Mouse (Mus musculus) gastrocnemius, adult 2 months (tissue): ENCODE results near the gene Mpzl1. TPM values are rescaled to one million over a fixed set of nuclear protein-coding genes. Genes with fewer than 3 reads are reported as not detected.

ENCODE experiments used
- DNase-seq: peaks from one replicate; pipeline ENCODE4 v3.0.0; 2022
- H3K27ac ChIP-seq: fragments of 200-600 bp; 2 replicates; pipeline ENCODE4 v1.8.1; 2022; ENCODE audit warnings: mild to moderate bottlenecking
- H3K4me3 ChIP-seq: fragments of 200-600 bp; 2 replicates; pipeline ENCODE4 v1.8.1; 2022; ENCODE audit warnings: mild to moderate bottlenecking, moderate library complexity
- CTCF ChIP-seq: fragments of 200-600 bp; IDR thresholded peaks from 2 replicates; pipeline ENCODE4 v1.8.1; 2022; ENCODE audit warnings: antibody characterized with exemption, mild to moderate bottlenecking, moderate library complexity
- intact Hi-C: fragments of 180-260 bp; cut with DNase I; formaldehyde crosslinking; loops from one replicate; pipeline ENCODE4 v1.15.1; 2025
- total RNA-seq, 2 experiments: library from RNA; stranded (reverse); gene quantifications; 2 replicates each; pipeline ENCODE4 v1.2.3; 2021

Mpzl1 gene
- total RNA-seq, 2 experiments from 2014 or later, result 7.0 to 8.7 TPM

GRCm38 (mm10) chr1:165583529-165584184, 50.7 kb downstream of the Mpzl1 start:
- intact Hi-C loops, result loop anchor here (1.0 to 5.0 kb wide), 3 partner anchors 59 to 153 kb away; no protein-coding TSS in a partner anchor
- TF ChIP-seq CTCF, result peak; percentile 98; the same call in 1 of the 2 replicates
- no peak overlapping the region for H3K27ac ChIP-seq
- no peak overlapping the region for H3K4me3 ChIP-seq
- DNase-seq, result peak; percentile 92

- no peak overlapping the region for H3K27ac ChIP-seq
- no peak for DNase-seq
- intact Hi-C loops, result loop anchor here (5.0 kb wide), 1 partner anchor 61 kb away; no protein-coding TSS in a partner anchor
- no peak for TF ChIP-seq CTCF
- H3K4me3 ChIP-seq, result no peak overlapping the region
Measured at GRCm38 (mm10) chr1:165581255-165581654, 53.1 kb downstream of the Mpzl1 start.

DNA sequence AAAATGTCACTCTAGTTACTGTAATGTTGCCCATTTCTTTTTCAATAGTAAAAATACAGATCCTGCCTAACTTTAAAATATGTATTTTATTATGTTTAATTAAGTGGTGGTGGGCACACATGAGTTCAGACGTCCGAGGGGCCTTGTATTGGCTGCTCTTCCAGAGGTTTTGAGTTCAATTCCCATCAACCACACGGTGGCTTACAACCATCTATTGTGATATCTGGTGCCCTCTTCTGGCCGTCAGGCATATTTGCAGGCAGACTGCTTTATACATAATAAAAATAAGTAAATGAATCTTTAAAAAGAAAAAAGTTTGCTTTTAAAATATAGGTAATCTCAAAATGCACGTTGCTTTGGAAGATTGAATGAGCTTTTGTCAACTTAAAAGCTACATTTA, 55.0 kb downstream of the Mpzl1 start:
- DNase-seq, result no peak
- TF ChIP-seq CTCF, result peak; percentile 66
- intact Hi-C loops, result no loop called here
- H3K4me3 ChIP-seq, result no peak overlapping the region
- H3K27ac ChIP-seq, result no peak overlapping the region

- no peak for DNase-seq
- intact Hi-C loops, result no loop called here
- no peak for TF ChIP-seq CTCF
- Histone ChIP-seq H3K27ac (no peak overlapping the region), H3K4me3 (no peak overlapping the region)
Measured at GRCm38 (mm10) chr1:165576459-165577112, 57.8 kb downstream of the Mpzl1 start.

GRCm38 (mm10) chr1:165576005-165576404, 58.3 kb downstream of the Mpzl1 start:
- Histone ChIP-seq H3K4me3 (no peak overlapping the region), H3K27ac (no peak overlapping the region)
- DNase-seq, result no peak
- intact Hi-C loops, result no loop called here
- TF ChIP-seq CTCF, result no peak

DNA sequence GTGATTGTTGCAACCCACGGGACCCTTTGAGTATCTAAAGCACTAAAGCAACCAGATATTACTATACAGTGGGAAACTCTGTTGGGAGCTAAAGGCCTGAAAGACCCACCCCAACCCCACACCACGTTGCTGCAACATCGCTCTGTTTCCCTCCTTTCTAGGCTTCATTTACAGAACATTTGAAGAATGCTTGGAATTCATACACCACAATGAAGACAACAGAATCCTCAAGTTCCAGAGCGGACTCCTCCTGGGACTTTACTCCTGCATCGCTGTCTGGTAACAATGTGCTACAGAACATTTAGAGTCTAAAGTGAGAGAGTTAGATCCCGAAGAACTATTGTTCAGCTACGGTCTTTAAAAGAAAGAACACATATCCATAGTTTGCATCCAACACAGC, 66.9 kb downstream of the Mpzl1 start:
- DNase-seq, result no peak
- intact Hi-C loops, result no loop called here
- Histone ChIP-seq H3K4me3 (no peak overlapping the region), H3K27ac (no peak overlapping the region)
- TF ChIP-seq CTCF, result no peak

DNA sequence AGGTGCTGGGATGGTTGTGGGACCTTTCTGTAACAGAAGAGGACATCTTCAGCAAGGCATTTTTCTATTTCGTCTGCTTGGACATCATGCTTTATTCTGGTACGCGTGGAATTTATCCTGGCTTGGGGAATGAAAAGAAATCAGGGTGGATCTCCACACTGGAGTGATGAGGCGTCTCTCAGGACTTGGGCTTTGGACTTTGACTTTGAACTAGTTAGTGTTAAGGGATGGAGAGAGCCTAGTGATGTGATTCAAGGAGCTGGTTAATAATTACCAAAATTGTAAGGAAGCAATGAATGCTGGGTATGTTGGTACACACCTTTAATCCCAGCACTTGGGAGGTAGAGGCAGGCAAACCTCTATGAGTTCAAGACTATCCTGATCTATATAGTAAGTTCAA, 69.1 kb downstream of the Mpzl1 start:
- intact Hi-C loops, result no loop called here
- H3K27ac ChIP-seq, result no peak overlapping the region
- no peak for TF ChIP-seq CTCF
- DNase-seq, result no peak
- no peak overlapping the region for H3K4me3 ChIP-seq

DNA sequence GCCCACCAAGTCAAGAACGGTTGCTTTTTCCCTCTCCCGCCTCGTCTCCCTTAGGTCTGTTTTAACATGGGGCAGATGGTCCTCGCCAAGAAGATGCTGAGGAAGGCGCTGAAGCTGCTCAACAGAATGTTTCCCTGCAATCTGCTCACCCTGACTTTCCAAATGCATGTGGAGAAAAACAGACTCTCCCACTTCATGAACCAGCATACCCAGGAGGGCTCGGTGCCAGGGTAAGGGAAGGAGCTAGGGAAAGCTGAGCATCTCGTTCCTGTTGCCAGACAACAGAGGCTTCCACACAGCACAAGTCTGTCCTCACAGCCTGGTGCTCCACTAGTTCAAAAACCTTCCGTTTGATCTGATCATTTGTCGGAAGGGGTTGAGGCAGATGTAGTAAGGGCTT, 75.3 kb downstream of the Mpzl1 start:
- H3K27ac ChIP-seq, result no peak overlapping the region
- H3K4me3 ChIP-seq, result no peak overlapping the region
- intact Hi-C loops, result no loop called here
- no peak for TF ChIP-seq CTCF
- no peak for DNase-seq

- intact Hi-C loops, result no loop called here
- no peak for DNase-seq
- TF ChIP-seq CTCF, result no peak
- Histone ChIP-seq H3K27ac (no peak overlapping the region), H3K4me3 (no peak overlapping the region)
Measured at GRCm38 (mm10) chr1:165556711-165557110, 77.6 kb downstream of the Mpzl1 start.

Other genes with a start within 250 kb of the Mpzl1 start
- gene Dcaf6, start 174.1 kb downstream of the Mpzl1 start, total RNA-seq, result 100 to 1,000 TPM; 276 to 287 TPM
- 100 to 1,000 TPM; 302 to 421 TPM for gene Mpc2, start 173.9 kb downstream of the Mpzl1 start, total RNA-seq
- not detected for gene Adcy10, start 149.4 kb downstream of the Mpzl1 start, total RNA-seq
- gene Rcsd1, start 75.2 kb upstream of the Mpzl1 start, total RNA-seq, result 10 to 100 TPM; 93.3 to 95.0 TPM
- gene Creg1, start 129.2 kb upstream of the Mpzl1 start, total RNA-seq, result 10 to 100 TPM; 46.2 to 67.4 TPM
- under 1 TPM; 0.17 to 0.38 TPM for gene Cd247, start 154.1 kb upstream of the Mpzl1 start, total RNA-seq